Mouse (Mus musculus): ENCODE results near the gene Rab7. TPM values are rescaled to one million over a fixed set of nuclear protein-coding genes. Genes with fewer than 3 reads are reported as not detected.
A peak's percentile ranks its signal among the peaks of the same experiment; 100 is the strongest.
"Not testable (repeated sequence)": the region's sequence is repeated elsewhere in the genome, so short reads cannot be mapped to it uniquely, and the experiment has no call there.

The Rab7 gene
- polyA plus RNA-seq, 1 experiment from 2014 or later, result 224 TPM

- Histone ChIP-seq H3K27ac (no peak overlapping the region), H3K4me1 (no peaks in the 10 kb centered on the region), H3K9me3 (replicated peaks) (no peaks in the 10 kb centered on the region), H3K4me2 (no peak overlapping the region), H3K36me3 (peaks cover 20% of the 10 kb centered on the region), H3K9ac (no peak overlapping the region), H3K27me3 (no peaks in the 10 kb centered on the region), H3K4me3 (replicated peaks) (no peak overlapping the region)
- 61% methylated on average over 4 of the region's 4 CpGs for WGBS
- ATAC-seq (replicated peaks; ENCODE audit: low FRiP score), result no peak
These were observed 27.2 kb downstream of the Rab7 start for GRCm38 (mm10) chr6:88017821-88018220.

GRCm38 (mm10) chr6:88015797-88016196 lies 29.3 kb downstream of the Rab7 start:
- no peaks in the 10 kb centered on the region for H3K4me1 ChIP-seq
- no peak overlapping the region for H3K4me3 ChIP-seq (replicated peaks)
- H3K9me3 ChIP-seq (replicated peaks), result no peaks in the 10 kb centered on the region
- ATAC-seq (replicated peaks; ENCODE audit: low FRiP score), result no peak
- 81% methylated on average over 2 of the region's 2 CpGs for WGBS
- H3K27ac ChIP-seq, result no peak overlapping the region
- no peak overlapping the region for H3K9ac ChIP-seq
- H3K36me3 ChIP-seq, result peaks cover 32% of the 10 kb centered on the region
- no peaks in the 10 kb centered on the region for H3K27me3 ChIP-seq
- H3K4me2 ChIP-seq, result no peak overlapping the region

- Histone ChIP-seq H3K36me3 (peaks cover 53% of the 10 kb centered on the region), H3K4me2 (no peak overlapping the region), H3K4me1 (no peaks in the 10 kb centered on the region), H3K4me3 (replicated peaks) (no peak overlapping the region), H3K27me3 (no peaks in the 10 kb centered on the region), H3K27ac (no peak overlapping the region), H3K9me3 (replicated peaks) (no peaks in the 10 kb centered on the region), H3K9ac (no peak overlapping the region)
- 87% methylated on average over 4 of the region's 4 CpGs for WGBS
- ATAC-seq (replicated peaks; ENCODE audit: low FRiP score), result no peak
These were observed 31.6 kb downstream of the Rab7 start for GRCm38 (mm10) chr6:88013456-88013855.

GRCm38 (mm10) chr6:88012601-88013000 lies 32.5 kb downstream of the Rab7 start:
- H3K4me3 ChIP-seq (replicated peaks), result no peak overlapping the region
- no peak overlapping the region for H3K9ac ChIP-seq
- H3K9me3 ChIP-seq (replicated peaks), result no peaks in the 10 kb centered on the region
- WGBS, result 78% methylated on average over 2 of the region's 2 CpGs
- H3K4me1 ChIP-seq, result no peaks in the 10 kb centered on the region
- no peaks in the 10 kb centered on the region for H3K27me3 ChIP-seq
- ATAC-seq (replicated peaks; ENCODE audit: low FRiP score), result no peak
- H3K4me2 ChIP-seq, result no peak overlapping the region
- peaks cover 61% of the 10 kb centered on the region for H3K36me3 ChIP-seq
- H3K27ac ChIP-seq, result no peak overlapping the region

GRCm38 (mm10) chr6:88011106-88011505 lies 34.0 kb downstream of the Rab7 start:
- H3K36me3 ChIP-seq, result peaks cover 76% of the 10 kb centered on the region
- H3K27me3 ChIP-seq; H3K9ac ChIP-seq; H3K4me2 ChIP-seq; H3K4me1 ChIP-seq; H3K27ac ChIP-seq; H3K4me3 ChIP-seq (replicated peaks); ATAC-seq (replicated peaks; ENCODE audit: low FRiP score); H3K9me3 ChIP-seq (replicated peaks): not testable (repeated sequence)
- 68% methylated on average over 1 of the region's 1 CpGs for WGBS

GRCm38 (mm10) chr6:88009209-88009608 lies 35.9 kb downstream of the Rab7 start:
- Histone ChIP-seq H3K9ac (no peak overlapping the region), H3K36me3 (peaks cover 92% of the 10 kb centered on the region), H3K4me2 (no peak overlapping the region), H3K9me3 (replicated peaks) (no peaks in the 10 kb centered on the region), H3K4me3 (replicated peaks) (no peak overlapping the region), H3K4me1 (no peaks in the 10 kb centered on the region), H3K27ac (no peak overlapping the region), H3K27me3 (no peaks in the 10 kb centered on the region)
- WGBS, result 92% methylated on average over 4 of the region's 4 CpGs
- ATAC-seq (replicated peaks; ENCODE audit: low FRiP score), result no peak

- not testable (repeated sequence) for H3K4me2 ChIP-seq; H3K4me1 ChIP-seq; H3K9me3 ChIP-seq (replicated peaks); H3K4me3 ChIP-seq (replicated peaks); H3K9ac ChIP-seq; H3K27me3 ChIP-seq; ATAC-seq (replicated peaks; ENCODE audit: low FRiP score); H3K27ac ChIP-seq
- WGBS, result 88% methylated on average over 14 of the region's 14 CpGs
- peaks cover 99% of the 10 kb centered on the region for H3K36me3 ChIP-seq
These were observed 40.3 kb downstream of the Rab7 start for GRCm38 (mm10) chr6:88004773-88005172.

- Histone ChIP-seq H3K27ac (no peak overlapping the region), H3K36me3 (peaks cover 96% of the 10 kb centered on the region), H3K9ac (no peak overlapping the region), H3K4me3 (replicated peaks) (no peak overlapping the region), H3K4me1 (no peaks in the 10 kb centered on the region), H3K4me2 (no peak overlapping the region), H3K27me3 (no peaks in the 10 kb centered on the region), H3K9me3 (replicated peaks) (no peaks in the 10 kb centered on the region)
- no peak for ATAC-seq (replicated peaks; ENCODE audit: low FRiP score)
- 84% methylated on average over 4 of the region's 4 CpGs for WGBS
These were observed 41.6 kb downstream of the Rab7 start for GRCm38 (mm10) chr6:88003439-88003838.

- Histone ChIP-seq H3K27ac (no peak overlapping the region), H3K9me3 (replicated peaks) (no peaks in the 10 kb centered on the region), H3K4me2 (no peak overlapping the region), H3K9ac (no peak overlapping the region), H3K4me3 (replicated peaks) (no peak overlapping the region), H3K4me1 (peaks cover 15% of the 10 kb centered on the region), H3K27me3 (no peaks in the 10 kb centered on the region), H3K36me3 (peaks cover 60% of the 10 kb centered on the region)
- no peak for ATAC-seq (replicated peaks; ENCODE audit: low FRiP score)
- WGBS, result 83% methylated on average over 4 of the region's 4 CpGs
These were observed 46.7 kb downstream of the Rab7 start for GRCm38 (mm10) chr6:87998358-87998757.

GRCm38 (mm10) chr6:87997706-87998265 lies 47.3 kb downstream of the Rab7 start:
- peaks cover 21% of the 10 kb centered on the region for H3K4me1 ChIP-seq
- 65% methylated on average over 7 of the region's 7 CpGs for WGBS
- no peak overlapping the region for H3K4me2 ChIP-seq
- H3K27ac ChIP-seq, result no peak overlapping the region
- H3K4me3 ChIP-seq (replicated peaks), result no peak overlapping the region
- H3K27me3 ChIP-seq, result no peaks in the 10 kb centered on the region
- H3K36me3 ChIP-seq, result peaks cover 54% of the 10 kb centered on the region
- H3K9me3 ChIP-seq (replicated peaks), result no peaks in the 10 kb centered on the region
- ATAC-seq (replicated peaks; ENCODE audit: low FRiP score), result peak; percentile 24; the same call in 1 of the 2 replicates
- H3K9ac ChIP-seq, result no peak overlapping the region

GRCm38 (mm10) chr6:87996606-87997005 lies 48.5 kb downstream of the Rab7 start:
- peaks cover 42% of the 10 kb centered on the region for H3K36me3 ChIP-seq
- ATAC-seq (replicated peaks; ENCODE audit: low FRiP score), result no peak
- H3K9ac ChIP-seq, result no peak overlapping the region
- H3K27ac ChIP-seq, result no peak overlapping the region
- H3K4me2 ChIP-seq, result no peak overlapping the region
- no peaks in the 10 kb centered on the region for H3K27me3 ChIP-seq
- WGBS, result 78% methylated on average over 9 of the region's 9 CpGs
- H3K4me3 ChIP-seq (replicated peaks), result no peak overlapping the region
- no peaks in the 10 kb centered on the region for H3K9me3 ChIP-seq (replicated peaks)
- peaks cover 30% of the 10 kb centered on the region for H3K4me1 ChIP-seq

- 69% methylated on average over 4 of the region's 4 CpGs for WGBS
These were observed 49.6 kb downstream of the Rab7 start for GRCm38 (mm10) chr6:87995519-87995918.

More at GRCm38 (mm10) chr6:87995519-87995918, 49.6 kb downstream of the Rab7 start:
- H3K9ac ChIP-seq, result no peak overlapping the region
- no peak overlapping the region for H3K4me2 ChIP-seq
- no peaks in the 10 kb centered on the region for H3K9me3 ChIP-seq (replicated peaks)
- H3K4me1 ChIP-seq, result peaks cover 30% of the 10 kb centered on the region
- ATAC-seq (replicated peaks; ENCODE audit: low FRiP score), result no peak
- H3K27ac ChIP-seq, result no peak overlapping the region
- H3K4me3 ChIP-seq (replicated peaks), result no peak overlapping the region
- no peaks in the 10 kb centered on the region for H3K27me3 ChIP-seq
- H3K36me3 ChIP-seq, result peaks cover 31% of the 10 kb centered on the region
